Mouse (Mus musculus) adrenal gland, postnatal 25 days (tissue): ENCODE measurements around the gene Lipc. TPM values are rescaled to one million over a fixed set of nuclear protein-coding genes. Genes with fewer than 3 reads are reported as not detected.
A peak's percentile ranks its signal among the peaks of the same experiment; 100 is the strongest.

ENCODE experiments used
- DNase-seq: peaks from one replicate; pipeline ENCODE4 v3.0.0; 2021; ENCODE audit warnings: mixed read lengths
- total RNA-seq: library from RNA; stranded (reverse); gene quantifications from 2 replicates; pipeline ENCODE4 v1.2.3, GENCODE M21; 2021

Lipc gene
- total RNA-seq, 1 experiment from 2014 or later, result not detected

- DNase-seq, result no peak
These were observed 5.7 kb upstream of the Lipc start for GRCm38 (mm10) chr9:70957717-70958116.

GRCm38 (mm10) chr9:70954226-70954625 is 2.2 kb upstream of the Lipc start:
- DNase-seq, result no peak

DNA sequence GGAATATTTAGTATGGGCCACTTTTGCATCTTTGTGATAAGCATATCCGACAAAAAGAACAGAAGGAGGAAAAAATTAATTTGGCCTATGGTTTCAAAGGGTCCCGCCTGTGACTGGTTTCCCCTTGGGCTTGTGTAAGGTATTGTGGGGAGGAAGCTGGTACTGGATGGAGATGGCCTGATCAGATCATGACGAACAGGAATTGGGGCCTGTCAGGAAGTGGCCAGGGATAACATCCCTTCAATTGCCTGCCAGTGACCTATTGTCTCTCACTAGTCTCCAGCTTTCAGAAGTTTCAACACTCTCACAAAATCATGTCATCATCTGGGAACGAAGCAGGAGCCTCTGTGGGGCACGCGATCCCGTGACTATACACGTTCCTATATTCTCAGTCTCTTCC is 2.7 kb downstream of the Lipc start:
- DNase-seq, result no peak

DNA sequence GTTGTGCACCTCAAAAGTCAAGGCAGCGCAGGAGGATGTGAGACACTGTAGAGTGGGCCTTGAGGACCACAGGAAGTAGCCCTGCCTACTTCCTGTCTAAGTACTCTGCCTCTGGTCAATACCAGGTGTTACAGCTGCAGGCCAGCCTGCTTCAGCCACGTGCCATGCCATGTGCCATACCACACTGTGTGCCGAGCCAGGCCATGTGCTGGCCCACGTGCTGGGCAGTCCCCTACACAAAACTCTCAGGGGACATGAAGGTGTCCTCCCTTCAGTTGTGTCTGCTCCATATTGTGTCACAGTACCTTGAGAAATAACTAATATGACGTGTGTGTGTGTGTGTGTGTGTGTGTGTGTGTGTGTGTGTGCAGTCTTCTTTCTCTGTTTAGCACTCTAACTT is 4.7 kb downstream of the Lipc start:
- DNase-seq, result no peak

GRCm38 (mm10) chr9:70942686-70943333 is 9.2 kb downstream of the Lipc start:
- no peak for DNase-seq

DNA sequence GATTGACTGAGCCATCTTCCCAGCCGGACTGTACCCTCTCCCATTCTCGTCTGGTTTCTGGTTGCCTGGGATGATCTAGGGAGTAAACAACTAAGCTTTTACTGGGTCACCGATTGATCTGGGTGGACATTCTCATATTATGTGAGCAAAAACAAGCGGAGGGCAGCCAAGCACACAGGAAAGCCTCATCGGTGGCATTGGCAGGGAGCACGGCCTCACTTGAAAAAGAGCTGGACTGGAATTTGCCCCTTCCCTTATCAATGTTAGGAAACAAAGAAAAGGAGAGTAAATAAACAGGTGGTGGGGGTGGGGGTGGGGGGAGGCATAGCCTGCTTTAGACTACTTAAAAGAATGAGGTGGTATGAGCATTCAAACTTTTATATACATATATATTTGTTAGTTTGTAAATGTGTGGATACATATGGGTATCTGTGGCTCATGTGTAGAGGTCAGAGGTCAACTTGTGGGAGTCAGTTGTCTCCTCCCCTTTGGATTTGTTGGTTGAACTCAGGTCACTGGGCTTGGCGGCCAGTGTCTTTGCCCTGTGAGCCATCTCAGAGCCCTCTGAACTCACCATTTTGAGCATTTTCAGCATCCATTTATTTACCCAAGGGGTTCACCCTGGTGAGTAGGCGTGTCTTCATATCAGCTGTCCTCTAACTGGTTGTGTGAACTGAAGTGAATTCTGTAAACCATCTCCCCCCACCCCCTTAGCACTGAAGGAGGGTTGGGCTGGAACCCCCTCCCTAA is 12.1 kb downstream of the Lipc start:
- DNase-seq, result no peak

DNA sequence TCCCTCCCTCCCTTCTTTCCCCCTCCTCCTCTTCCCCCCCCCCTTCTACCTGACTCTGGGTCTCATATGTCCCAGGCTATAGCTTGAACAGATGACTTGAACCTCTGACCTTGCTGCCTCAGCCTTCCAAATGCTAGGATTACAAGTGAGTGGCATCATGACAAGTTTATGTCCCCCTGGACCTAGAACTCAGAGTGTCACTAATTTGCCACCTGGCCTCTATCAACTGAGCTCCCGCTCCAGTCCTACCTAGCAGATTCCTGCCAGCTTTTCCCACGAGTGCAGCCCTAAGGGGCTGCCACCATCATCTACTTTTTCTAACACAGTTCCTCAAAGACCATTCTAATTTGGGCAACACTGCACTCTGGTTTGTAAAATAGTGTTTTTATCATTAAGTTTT is 13.2 kb downstream of the Lipc start:
- no peak for DNase-seq

DNA sequence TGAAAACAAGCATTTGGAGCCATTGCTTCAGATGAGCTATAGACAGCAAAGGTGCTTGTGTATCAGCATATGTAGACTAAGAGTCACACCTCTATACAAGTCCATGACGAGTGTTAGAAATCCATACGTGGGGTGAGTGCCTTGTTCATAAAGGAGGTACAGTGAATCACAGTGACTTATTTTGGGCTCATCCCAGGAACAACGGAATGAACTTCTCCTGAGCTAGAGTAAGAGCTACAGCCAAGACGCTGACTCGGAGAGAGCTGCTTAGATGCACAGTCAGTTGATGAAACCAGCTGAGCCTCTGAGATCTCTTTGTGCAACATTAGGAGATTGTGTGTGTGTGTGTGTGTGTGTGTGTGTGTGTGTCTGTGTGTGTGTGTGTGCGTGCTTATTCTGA is 13.9 kb downstream of the Lipc start:
- DNase-seq, result no peak

- DNase-seq, result no peak
These were observed 17.3 kb downstream of the Lipc start for GRCm38 (mm10) chr9:70934587-70935295.

GRCm38 (mm10) chr9:70930641-70931020 is 21.4 kb downstream of the Lipc start:
- DNase-seq, result no peak

DNA sequence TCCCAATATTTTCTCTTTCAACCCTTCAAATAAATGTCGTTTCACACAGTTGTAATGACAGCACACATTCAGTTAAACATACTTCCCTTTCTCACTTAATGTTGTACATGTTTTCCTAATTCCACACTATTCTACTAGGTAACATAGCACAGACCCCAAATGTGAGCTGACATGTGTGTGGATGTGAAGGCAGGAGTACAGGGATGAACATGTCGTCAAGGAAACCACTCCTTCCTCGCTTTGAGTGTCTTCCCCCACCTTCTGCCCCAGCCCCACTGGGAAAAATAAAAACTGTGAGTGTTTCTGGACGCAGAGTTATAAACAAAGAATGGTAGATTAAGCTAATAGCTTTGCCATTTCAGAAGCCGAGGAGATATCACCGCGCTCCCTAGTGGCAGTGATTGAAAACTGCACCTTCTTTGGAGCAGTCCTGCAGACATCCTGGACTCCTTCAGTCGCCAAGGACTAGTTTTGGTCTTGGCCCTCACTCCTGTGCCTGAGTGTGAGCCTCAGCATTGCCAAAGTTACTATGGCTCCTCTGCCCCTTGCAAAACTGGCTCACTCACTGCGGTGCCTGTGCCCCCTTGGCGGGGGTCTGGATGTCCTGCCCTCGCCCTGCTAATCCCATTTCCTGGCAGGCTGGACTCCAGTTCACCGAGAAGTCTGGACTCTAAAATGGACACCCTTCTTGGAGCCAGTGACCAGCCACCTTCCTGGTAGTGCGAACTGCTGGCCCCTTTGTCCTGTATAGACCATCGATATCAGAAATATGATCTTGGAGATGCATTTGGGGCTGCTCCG is 22.0 kb downstream of the Lipc start:
- DNase-seq, result peak; percentile 24

GRCm38 (mm10) chr9:70928472-70928871 is 23.6 kb downstream of the Lipc start:
- no peak for DNase-seq

DNA sequence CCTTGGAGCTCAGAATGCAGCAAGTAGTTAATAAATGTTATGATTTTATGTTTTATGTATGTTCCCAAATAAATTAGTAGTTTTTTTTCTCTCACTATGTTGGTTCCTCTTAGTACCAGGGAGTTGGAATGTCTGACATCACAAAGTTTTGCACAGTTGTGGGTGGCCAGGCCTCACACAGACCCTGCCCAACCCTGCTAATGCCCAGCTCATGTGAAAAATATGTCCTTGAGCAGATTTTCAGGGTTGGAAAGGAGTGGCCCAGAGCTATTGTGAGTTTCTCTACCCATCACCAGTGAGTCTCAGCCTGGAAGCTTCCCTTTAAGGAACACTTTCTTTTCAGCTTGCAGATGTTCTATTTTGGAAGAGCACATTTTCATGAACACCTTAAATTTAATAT is 24.3 kb downstream of the Lipc start:
- DNase-seq, result no peak

DNA sequence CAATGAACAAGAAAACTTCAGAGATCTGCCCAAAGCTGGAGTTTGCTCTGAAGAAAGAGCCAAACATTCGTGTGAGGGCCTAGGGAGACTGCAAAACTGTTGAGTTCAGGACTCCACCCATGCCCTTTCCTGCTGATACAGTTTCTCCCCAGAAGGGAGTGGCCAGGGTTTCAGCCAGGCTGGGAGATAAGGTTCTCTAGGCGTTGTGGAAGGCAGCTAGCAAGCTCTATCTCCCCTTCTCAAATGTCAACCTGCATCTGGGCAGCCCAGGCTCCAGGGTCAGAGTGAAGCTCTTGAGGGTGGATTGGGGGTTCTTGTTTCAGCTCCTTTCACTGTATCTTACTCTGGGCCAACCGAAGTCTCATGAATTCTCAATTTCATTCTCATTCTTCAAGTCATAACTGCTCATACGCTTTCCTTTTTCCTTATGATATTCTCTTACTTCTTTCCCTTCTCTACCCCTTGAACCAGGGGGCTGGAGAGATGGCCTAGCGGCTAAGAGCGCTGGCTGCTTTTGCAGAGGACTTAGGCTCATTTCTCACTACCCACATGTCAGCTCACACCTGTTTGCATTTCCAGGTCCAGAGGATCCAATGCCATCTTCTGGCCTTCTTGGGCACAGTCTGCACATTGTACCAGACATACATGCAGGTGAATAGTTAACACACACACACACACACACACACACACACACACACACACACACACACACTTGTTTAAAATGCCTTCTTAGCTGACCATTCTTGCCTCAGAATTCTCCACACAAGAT is 25.0 kb downstream of the Lipc start:
- no peak for DNase-seq

- no peak for DNase-seq
These were observed 26.8 kb downstream of the Lipc start for GRCm38 (mm10) chr9:70925225-70925624.

GRCm38 (mm10) chr9:70924763-70925162 is 27.3 kb downstream of the Lipc start:
- DNase-seq, result no peak

DNA sequence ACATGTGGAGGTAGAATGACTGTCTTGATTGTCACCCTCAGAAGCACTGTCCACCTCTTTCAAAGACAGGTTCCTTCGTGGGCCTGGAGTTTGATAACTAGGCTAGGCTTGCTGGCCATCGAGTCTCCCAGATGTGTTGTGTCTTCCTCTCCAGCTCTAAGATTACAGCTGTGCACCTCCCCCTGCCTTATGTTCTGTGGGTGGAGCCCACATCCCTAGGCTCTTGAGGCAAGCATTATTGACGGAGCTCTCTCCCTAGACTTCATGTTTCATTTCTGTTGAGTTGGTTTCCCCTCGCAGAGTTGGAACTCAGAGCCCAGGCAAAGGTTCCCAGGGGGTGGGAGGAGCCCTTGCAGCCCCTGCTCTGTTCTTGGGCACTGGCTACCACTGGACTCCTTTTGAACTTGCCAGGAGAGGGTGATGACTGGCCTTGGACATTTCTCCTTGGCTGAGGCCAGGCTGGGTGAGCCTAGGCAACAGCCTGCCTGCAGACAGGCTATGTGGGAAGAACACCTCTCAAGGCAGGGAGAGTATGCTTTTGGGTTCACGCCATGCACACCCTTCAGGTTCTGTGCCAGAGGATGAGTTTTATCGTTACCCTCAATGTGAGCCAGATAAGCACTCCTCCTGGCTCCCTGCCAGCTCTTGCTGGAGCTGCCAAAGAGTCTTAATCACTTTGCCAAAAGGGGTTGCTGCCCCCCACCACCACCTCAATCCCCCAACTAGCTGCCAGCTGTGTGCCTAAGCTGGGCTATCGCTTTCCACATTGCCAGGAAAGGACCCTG is 30.1 kb downstream of the Lipc start:
- DNase-seq, result peak; percentile 46

- DNase-seq, result no peak
These were observed 30.9 kb downstream of the Lipc start for GRCm38 (mm10) chr9:70921132-70921531.

DNA sequence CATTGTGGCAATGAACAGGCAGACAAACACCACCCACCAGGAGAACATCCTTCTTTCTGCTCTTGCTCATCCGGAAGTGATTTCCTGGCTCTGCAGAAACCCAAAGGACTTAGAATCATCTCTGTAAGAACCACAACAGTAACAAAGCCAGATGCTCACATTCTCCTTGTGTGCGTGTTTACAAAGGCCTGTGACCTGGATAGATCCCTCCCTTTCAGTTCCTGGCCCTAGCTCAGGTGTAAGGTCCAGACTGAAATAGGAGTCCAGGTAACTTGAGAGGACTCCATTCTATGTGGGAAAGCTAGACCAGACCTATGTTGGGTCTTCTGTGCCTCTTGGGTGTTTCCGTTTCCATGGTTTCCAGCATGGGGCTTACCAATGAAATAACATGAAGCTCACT is 32.8 kb downstream of the Lipc start:
- no peak for DNase-seq

DNA sequence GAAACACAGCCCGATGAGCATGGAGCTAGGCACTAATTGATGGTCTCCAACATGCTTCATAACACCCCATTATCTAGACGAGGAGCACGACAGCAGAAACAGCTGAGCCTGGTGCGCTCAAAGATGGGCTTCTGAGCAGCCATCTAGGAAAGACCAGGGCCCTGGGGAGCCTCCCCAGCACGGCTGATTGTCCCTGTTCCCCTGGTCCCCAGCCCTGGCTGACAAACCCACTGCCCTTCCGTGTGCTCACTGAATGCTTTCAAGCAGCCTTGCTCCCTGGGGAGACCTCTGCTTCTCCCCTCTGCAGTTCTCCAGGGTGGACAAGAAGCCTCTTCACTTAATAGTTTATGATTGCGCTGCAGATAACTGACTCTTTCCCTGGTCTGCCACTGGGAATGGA is 35.5 kb downstream of the Lipc start:
- no peak for DNase-seq

GRCm38 (mm10) chr9:70915356-70915685 is 36.7 kb downstream of the Lipc start:
- DNase-seq, result no peak
